Mouse (Mus musculus) liver, adult 2 months (tissue): ENCODE data around the gene Disc1. TPM values are rescaled to one million over a fixed set of nuclear protein-coding genes. Genes with fewer than 3 reads are reported as not detected.

ENCODE experiments used
- DNase-seq: peaks from one replicate; pipeline ENCODE4 v3.0.0-alpha.2; 2011; ENCODE audit warnings: low read depth, low spot score; ENCODE audit errors: extremely low read depth
- H3K27ac ChIP-seq: fragments of 200-500 bp; replicated peaks from 2 replicates; pipeline ENCODE4 v1.5.1; 2012; ENCODE audit warnings: low read depth, mild to moderate bottlenecking, control low read depth, inconsistent platforms, low read length; ENCODE audit not compliant: insufficient read depth
- H3K27me3 ChIP-seq: fragments of 200-500 bp; 2 replicates; pipeline ENCODE4 v1.6.1; 2012; ENCODE audit warnings: mild to moderate bottlenecking, moderate library complexity, low read length, inconsistent platforms; ENCODE audit not compliant: control insufficient read depth, insufficient read depth
- H3K36me3 ChIP-seq: fragments of 200-500 bp; 2 replicates; pipeline ENCODE4 v1.6.1; 2012; ENCODE audit warnings: low read length, inconsistent platforms; ENCODE audit not compliant: control insufficient read depth, insufficient read depth
- H3K4me1 ChIP-seq: fragments of 200-500 bp; 2 replicates; pipeline ENCODE4 v1.6.1; 2011; ENCODE audit warnings: low read length; ENCODE audit not compliant: control insufficient read depth, insufficient read depth
- H3K4me3 ChIP-seq: fragments of 200-500 bp; 2 replicates; pipeline ENCODE4 v1.5.1; 2011; ENCODE audit warnings: low read depth, mild to moderate bottlenecking, control low read depth, low read length, moderate library complexity; ENCODE audit not compliant: insufficient read depth
- H3K79me2 ChIP-seq: fragments of 200-500 bp; 2 replicates; pipeline ENCODE4 v1.6.1; 2012; ENCODE audit warnings: inconsistent platforms, mild to moderate bottlenecking, low read length, moderate library complexity; ENCODE audit not compliant: control insufficient read depth, insufficient read depth
- H3K9ac ChIP-seq: fragments of 200-500 bp; 2 replicates; pipeline ENCODE4 v1.6.1; 2012; ENCODE audit warnings: low read depth, mild to moderate bottlenecking, control low read depth, inconsistent platforms, low read length
- CTCF ChIP-seq: fragments of 200-500 bp; IDR thresholded peaks from 2 replicates; pipeline ENCODE4 v1.5.1; 2011; ENCODE audit warnings: low read depth, low read length, control low read depth
- POLR2A ChIP-seq: fragments of 200-500 bp; IDR thresholded peaks from 2 replicates; pipeline ENCODE4 v1.6.1; 2011; ENCODE audit warnings: low read length, control low read depth; ENCODE audit not compliant: insufficient read depth; ENCODE audit errors: extremely low read depth
- WGBS: fragments of 180-500 bp; shearing (Covaris S2); methylation state at CpG from one replicate; pipeline ENCODE4 v1.1.7; 2018; 5-methylcytosine and 5-hydroxymethylcytosine counted together
- polyA plus RNA-seq: library from polyadenylated mRNA; depleted of rRNA; stranded (reverse); fragments of >200 nt; gene quantifications from 2 replicates; pipeline ENCODE4 v1.2.3, GENCODE M21; 2012
- total RNA-seq: library from RNA; depleted of rRNA; stranded (reverse); fragments of >200 nt; gene quantifications from 2 replicates; pipeline ENCODE4 v1.2.3, GENCODE M21; 2014

The Disc1 gene
- total and polyA plus RNA-seq, 2 experiments = 0.16 to 0.37 TPM

GRCm38 (mm10) chr8:125277071-125277682 is 223.2 kb downstream of the Disc1 start:
- 64% methylated on average over 11 of the region's 11 CpGs for WGBS
- Histone ChIP-seq H3K36me3 (no peaks in the 10 kb centered on the region), H3K4me1 (no peaks in the 10 kb centered on the region)

DNA sequence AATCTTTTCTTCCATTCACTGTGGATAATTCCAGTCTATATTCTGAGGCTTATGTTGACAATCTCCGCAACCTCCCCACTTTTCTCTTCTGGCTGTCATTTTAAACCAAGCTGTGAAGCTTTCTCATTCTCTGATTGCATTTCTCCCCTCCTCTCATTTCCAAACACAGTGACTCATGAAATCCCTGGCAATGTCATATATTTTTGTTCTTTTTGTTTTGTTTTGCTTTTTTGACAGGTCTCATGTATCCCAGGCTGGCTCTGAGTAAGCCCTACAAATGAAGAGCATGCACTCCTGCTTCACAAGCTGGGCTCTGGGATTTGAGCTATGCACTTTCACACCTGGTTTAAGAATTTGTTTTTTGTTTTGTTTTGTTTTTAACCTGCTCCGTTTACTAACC is 225.2 kb downstream of the Disc1 start:
- Histone ChIP-seq H3K27ac (no peak overlapping the region), H3K36me3 (no peaks in the 10 kb centered on the region), H3K27me3 (peaks cover 2% of the 10 kb centered on the region; the same call in 1 of the 2 replicates), H3K9ac (no peak overlapping the region), H3K4me3 (no peak overlapping the region), H3K79me2 (no peaks in the 10 kb centered on the region), H3K4me1 (no peaks in the 10 kb centered on the region)
- no peak for TF ChIP-seq POLR2A
- no peak for TF ChIP-seq CTCF
- no peak for DNase-seq
- 92% methylated on average over 2 of the region's 2 CpGs for WGBS

More at GRCm38 (mm10) chr8:125277071-125277682, 223.2 kb downstream of the Disc1 start:
- peaks cover 4% of the 10 kb centered on the region; the same call in 1 of the 2 replicates for H3K27me3 ChIP-seq
- no peak for DNase-seq
- H3K27ac ChIP-seq = no peak overlapping the region
- H3K4me3 ChIP-seq = no peak overlapping the region
- H3K79me2 ChIP-seq = no peaks in the 10 kb centered on the region
- no peak for TF ChIP-seq POLR2A
- TF ChIP-seq CTCF = no peak
- H3K9ac ChIP-seq = no peak overlapping the region

DNA sequence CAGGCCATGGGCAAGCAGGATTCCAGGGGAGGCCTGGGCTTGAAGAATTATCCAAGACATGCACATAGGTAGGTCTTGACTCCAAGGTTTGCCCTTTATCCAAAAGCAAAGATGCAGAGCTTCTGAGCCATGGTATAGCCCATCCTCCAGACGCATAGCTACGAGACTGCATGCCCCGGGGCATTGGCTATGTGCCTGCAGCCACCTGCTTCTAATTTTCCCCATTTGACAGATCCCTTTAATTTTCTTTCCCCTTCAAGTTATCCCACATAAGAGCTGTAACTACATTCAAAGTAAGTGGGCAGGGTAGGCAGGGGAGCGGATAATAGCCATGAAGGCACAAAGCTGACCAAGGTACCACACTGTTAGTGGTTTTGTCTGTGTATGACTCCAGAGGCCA is 225.9 kb downstream of the Disc1 start:
- TF ChIP-seq CTCF = no peak
- no peak for TF ChIP-seq POLR2A
- 97% methylated on average over 4 of the region's 4 CpGs for WGBS

GRCm38 (mm10) chr8:125282531-125282930 is 228.5 kb downstream of the Disc1 start:
- Histone ChIP-seq H3K4me1 (no peaks in the 10 kb centered on the region), H3K9ac (no peak overlapping the region), H3K27me3 (peaks cover 2% of the 10 kb centered on the region; the same call in 1 of the 2 replicates), H3K27ac (no peak overlapping the region), H3K79me2 (no peaks in the 10 kb centered on the region), H3K36me3 (no peaks in the 10 kb centered on the region), H3K4me3 (no peak overlapping the region)
- 67% methylated on average over 7 of the region's 7 CpGs for WGBS
- TF ChIP-seq POLR2A (no peak), CTCF (no peak)
- DNase-seq = no peak

More for the DNA sequence above, 225.9 kb downstream of the Disc1 start:
- no peak for DNase-seq
- no peak overlapping the region for H3K27ac ChIP-seq
- no peaks in the 10 kb centered on the region for H3K79me2 ChIP-seq
- no peak overlapping the region for H3K9ac ChIP-seq
- H3K4me3 ChIP-seq = no peak overlapping the region
- H3K36me3 ChIP-seq = no peaks in the 10 kb centered on the region
- no peaks in the 10 kb centered on the region for H3K4me1 ChIP-seq
- H3K27me3 ChIP-seq = peaks cover 2% of the 10 kb centered on the region; the same call in 1 of the 2 replicates

- TF ChIP-seq CTCF (no peak), POLR2A (no peak)
- no peak overlapping the region for H3K4me3 ChIP-seq
- WGBS = 61% methylated on average over 6 of the region's 6 CpGs
Observed at GRCm38 (mm10) chr8:125283542-125283941, 229.5 kb downstream of the Disc1 start.

GRCm38 (mm10) chr8:125284875-125285274 is 230.9 kb downstream of the Disc1 start:
- no peak for DNase-seq
- peaks cover 2% of the 10 kb centered on the region; the same call in 1 of the 2 replicates for H3K27me3 ChIP-seq
- no peaks in the 10 kb centered on the region for H3K79me2 ChIP-seq
- H3K27ac ChIP-seq = no peak overlapping the region
- no peaks in the 10 kb centered on the region for H3K36me3 ChIP-seq
- TF ChIP-seq CTCF (no peak), POLR2A (no peak)
- WGBS = 80% methylated on average over 4 of the region's 4 CpGs
- H3K4me1 ChIP-seq = no peaks in the 10 kb centered on the region
- no peak overlapping the region for H3K4me3 ChIP-seq
- H3K9ac ChIP-seq = no peak overlapping the region

More at GRCm38 (mm10) chr8:125283542-125283941, 229.5 kb downstream of the Disc1 start:
- no peaks in the 10 kb centered on the region for H3K79me2 ChIP-seq
- H3K4me1 ChIP-seq = no peaks in the 10 kb centered on the region
- no peak for DNase-seq
- H3K27ac ChIP-seq = no peak overlapping the region
- no peak overlapping the region for H3K9ac ChIP-seq
- H3K36me3 ChIP-seq = no peaks in the 10 kb centered on the region
- peaks cover 2% of the 10 kb centered on the region; the same call in 1 of the 2 replicates for H3K27me3 ChIP-seq
